Mouse (Mus musculus): ENCODE results near the gene Vps26b. TPM values are rescaled to one million over a fixed set of nuclear protein-coding genes. Genes with fewer than 3 reads are reported as not detected.

Gene Vps26b
- total and polyA plus RNA-seq, 2 experiments from 2014 or later, result 74.3 to 141 TPM

- Histone ChIP-seq H3K4me3 (ENCODE audit: low read length) (no peak overlapping the region), H3K9ac (replicated peaks; ENCODE audit: low read length) (no peak overlapping the region), H3K27ac (no peak overlapping the region), H3K27me3 (ENCODE audit: insufficient read depth, low read length) (no peaks in the 10 kb centered on the region), H3K36me3 (ENCODE audit: insufficient read depth, low read length) (peaks cover 66% of the 10 kb centered on the region), H3K9me3 (ENCODE audit: low read length) (no peaks in the 10 kb centered on the region), H3K4me2 (ENCODE audit: low read depth, low read length) (no peak overlapping the region), H3K4me1 (ENCODE audit: insufficient read depth, low read length) (no peaks in the 10 kb centered on the region)
- 90% methylated on average over 5 of the region's 5 CpGs for WGBS
- no peak for TF ChIP-seq CTCF (IDR thresholded peaks at IDR 0.05; ENCODE audit: low read depth)
- ATAC-seq, result no peak
- no peak for DNase-seq (ENCODE audit: low spot score)
These were observed 23.0 kb downstream of the Vps26b start for GRCm38 (mm10) chr9:27006866-27007265.

GRCm38 (mm10) chr9:27005933-27006332 lies 23.9 kb downstream of the Vps26b start:
- WGBS, result 44% methylated on average over 1 of the region's 1 CpGs
- Histone ChIP-seq H3K4me1 (ENCODE audit: insufficient read depth, low read length) (peaks cover 6% of the 10 kb centered on the region), H3K36me3 (ENCODE audit: insufficient read depth, low read length) (peaks cover 58% of the 10 kb centered on the region), H3K9me3 (ENCODE audit: low read length) (no peaks in the 10 kb centered on the region), H3K4me3 (ENCODE audit: low read length) (no peak overlapping the region), H3K27ac (peak overlapping the region; percentile 49; the same call in 1 of the 2 replicates), H3K4me2 (ENCODE audit: low read depth, low read length) (no peak overlapping the region), H3K27me3 (ENCODE audit: insufficient read depth, low read length) (no peaks in the 10 kb centered on the region), H3K9ac (replicated peaks; ENCODE audit: low read length) (no peak overlapping the region)
- no peak for ATAC-seq
- TF ChIP-seq CTCF (IDR thresholded peaks at IDR 0.05; ENCODE audit: low read depth), result no peak
- DNase-seq (ENCODE audit: low spot score), result peak; percentile 20

DNA sequence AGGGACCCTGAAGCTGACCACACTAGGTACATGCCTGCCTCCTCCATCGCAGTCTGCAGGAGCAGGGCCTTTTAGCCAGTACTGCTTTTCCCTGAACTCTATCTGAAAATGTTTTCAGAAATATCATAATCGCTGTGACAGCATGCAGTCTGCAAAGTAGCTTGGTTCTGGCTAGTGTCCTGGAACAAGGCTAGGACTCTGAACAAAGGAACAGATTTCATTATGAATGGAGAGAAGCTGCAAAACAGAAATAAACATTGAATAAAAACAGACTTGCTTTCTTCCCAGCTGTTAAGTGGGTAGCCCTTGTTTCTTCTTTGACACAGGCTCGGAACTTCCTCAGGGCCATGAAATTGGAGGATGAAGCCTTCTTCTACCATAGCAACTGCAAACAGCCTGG lies 24.6 kb downstream of the Vps26b start:
- peaks cover 53% of the 10 kb centered on the region for H3K36me3 ChIP-seq (ENCODE audit: insufficient read depth, low read length)
- H3K4me3 ChIP-seq (ENCODE audit: low read length), result no peak overlapping the region
- no peak overlapping the region for H3K4me2 ChIP-seq (ENCODE audit: low read depth, low read length)
- H3K9me3 ChIP-seq (ENCODE audit: low read length), result no peaks in the 10 kb centered on the region
- no peak for TF ChIP-seq CTCF (IDR thresholded peaks at IDR 0.05; ENCODE audit: low read depth)
- DNase-seq (ENCODE audit: low spot score) (no peak), ATAC-seq (peak; percentile 8; the same call in 1 of the 2 replicates)
- no peaks in the 10 kb centered on the region for H3K27me3 ChIP-seq (ENCODE audit: insufficient read depth, low read length)
- H3K9ac ChIP-seq (replicated peaks; ENCODE audit: low read length), result no peak overlapping the region
- 68% methylated on average over 3 of the region's 3 CpGs for WGBS
- H3K4me1 ChIP-seq (ENCODE audit: insufficient read depth, low read length), result peaks cover 12% of the 10 kb centered on the region
- peak overlapping the region; percentile 49; the same call in 1 of the 2 replicates for H3K27ac ChIP-seq

- DNase-seq (ENCODE audit: low spot score), result peak; percentile 98
- 2% methylated on average over 35 of the region's 35 CpGs for WGBS
- ATAC-seq, result peak; percentile 100
- Histone ChIP-seq H3K4me2 (ENCODE audit: low read depth, low read length) (peak within 1 kb of the TSS; percentile 79), H3K4me1 (ENCODE audit: insufficient read depth, low read length) (peaks cover 12% of the 10 kb centered on the region), H3K27ac (peak within 1 kb of the TSS; percentile 77), H3K4me3 (ENCODE audit: low read length) (peak within 1 kb of the TSS; percentile 84), H3K9ac (replicated peaks; ENCODE audit: low read length) (peak within 1 kb of the TSS; percentile 81), H3K36me3 (ENCODE audit: insufficient read depth, low read length) (peaks cover 17% of the 10 kb centered on the region; the same call in 1 of the 2 replicates), H3K9me3 (ENCODE audit: low read length) (no peaks in the 10 kb centered on the region), H3K27me3 (ENCODE audit: insufficient read depth, low read length) (no peaks in the 10 kb centered on the region)
- no peak for TF ChIP-seq CTCF (IDR thresholded peaks at IDR 0.05; ENCODE audit: low read depth)
These were observed 30.1 kb downstream of the Vps26b start, which contains the start of the genes Acad8 and Thyn1 for GRCm38 (mm10) chr9:26999461-27000395. Gene Acad8 (minus strand): TSS chr9:26999566. Gene Thyn1 (plus strand): TSS chr9:26999710.

DNA sequence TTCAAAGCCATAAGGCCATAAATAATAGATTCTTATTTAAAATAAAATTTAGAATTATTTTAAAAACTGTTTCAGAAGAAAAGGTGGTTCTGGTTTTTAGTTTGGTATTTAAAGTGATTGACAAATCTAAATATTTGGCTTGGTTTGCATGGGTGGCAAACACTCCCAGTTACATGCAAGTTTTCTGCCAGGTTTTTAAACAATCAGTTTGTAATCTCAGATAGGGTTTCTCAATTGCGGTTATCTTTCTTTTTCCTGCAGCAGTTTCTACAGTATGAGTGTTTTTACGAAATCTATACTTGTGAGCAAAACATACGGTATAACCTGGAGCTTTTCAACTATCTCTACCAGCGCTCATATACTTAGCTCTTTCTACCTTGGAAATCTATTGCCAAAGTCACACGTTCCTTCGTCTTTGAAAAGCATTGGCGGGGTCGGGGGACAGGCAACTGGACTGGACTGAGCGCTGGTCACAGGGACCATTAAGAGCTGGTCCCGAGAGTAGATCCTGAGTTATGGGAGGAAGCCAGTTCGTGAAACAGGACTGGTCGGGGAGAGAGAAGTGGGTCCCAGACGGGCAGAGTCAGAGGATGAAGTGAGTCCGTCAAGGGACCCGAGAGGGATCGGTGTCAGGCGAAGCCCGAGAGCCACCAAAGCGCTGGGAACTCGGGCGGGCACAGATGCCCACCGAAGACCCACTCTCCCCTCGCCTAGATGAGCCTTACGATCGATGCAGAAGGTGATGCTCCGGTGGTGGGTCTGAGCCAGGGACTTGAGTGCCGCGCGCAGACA lies 31.0 kb downstream of the Vps26b start:
- no peak for TF ChIP-seq CTCF (IDR thresholded peaks at IDR 0.05; ENCODE audit: low read depth)
- Histone ChIP-seq H3K4me1 (ENCODE audit: insufficient read depth, low read length) (peaks cover 12% of the 10 kb centered on the region), H3K27ac (peak overlapping the region; percentile 77), H3K4me3 (ENCODE audit: low read length) (peak overlapping the region; percentile 84), H3K9me3 (ENCODE audit: low read length) (no peaks in the 10 kb centered on the region), H3K9ac (replicated peaks; ENCODE audit: low read length) (peak overlapping the region; percentile 81), H3K27me3 (ENCODE audit: insufficient read depth, low read length) (no peaks in the 10 kb centered on the region), H3K36me3 (ENCODE audit: insufficient read depth, low read length) (peaks cover 9% of the 10 kb centered on the region; the same call in 1 of the 2 replicates), H3K4me2 (ENCODE audit: low read depth, low read length) (peak overlapping the region; percentile 79)
- whole genome bisulfite sequencing, result 4% methylated on average over 29 of the region's 29 CpGs
- ATAC-seq (peak; percentile 77), DNase-seq (ENCODE audit: low spot score) (no peak)

- no peaks in the 10 kb centered on the region for H3K27me3 ChIP-seq (ENCODE audit: insufficient read depth, low read length)
- H3K27ac ChIP-seq, result no peak overlapping the region
- no peak for TF ChIP-seq CTCF (IDR thresholded peaks at IDR 0.05; ENCODE audit: low read depth)
- no peak for ATAC-seq
- no peaks in the 10 kb centered on the region for H3K36me3 ChIP-seq (ENCODE audit: insufficient read depth, low read length)
- no peak overlapping the region for H3K4me3 ChIP-seq (ENCODE audit: low read length)
- DNase-seq (ENCODE audit: low spot score), result no peak
- WGBS, result 95% methylated on average over 2 of the region's 2 CpGs
- no peak overlapping the region for H3K4me2 ChIP-seq (ENCODE audit: low read depth, low read length)
- peaks cover 12% of the 10 kb centered on the region for H3K4me1 ChIP-seq (ENCODE audit: insufficient read depth, low read length)
- H3K9ac ChIP-seq (replicated peaks; ENCODE audit: low read length), result no peak overlapping the region
- H3K9me3 ChIP-seq (ENCODE audit: low read length), result no peaks in the 10 kb centered on the region
These were observed 32.4 kb downstream of the Vps26b start for GRCm38 (mm10) chr9:26997501-26997900.
